In the genomic region with DNA sequence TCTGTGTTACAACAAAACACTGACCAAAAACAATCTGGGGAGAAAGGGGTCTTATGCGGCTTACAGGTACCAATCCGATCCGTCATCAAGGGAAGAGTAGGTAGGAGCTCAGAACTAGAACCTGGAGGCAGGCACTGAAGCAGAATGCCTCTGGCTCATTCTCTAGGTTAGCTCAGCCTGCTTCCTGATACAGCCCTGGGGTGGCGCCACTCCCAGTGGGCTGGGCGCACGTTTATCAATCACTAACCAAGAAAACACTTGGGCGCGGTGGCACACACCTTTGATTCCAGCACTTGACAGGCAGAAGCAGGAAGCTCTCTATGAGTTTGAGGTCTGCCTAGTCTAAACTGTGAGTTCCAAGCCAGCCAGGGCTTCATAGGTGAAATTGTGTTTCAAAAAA, we compare ENCODE assay signal across 10 mouse cellular contexts. TPM values are rescaled to one million over a fixed set of nuclear protein-coding genes. Genes with fewer than 3 reads are reported as not detected.
DNase-seq lines count a peak whose midpoint lies in the region; ATAC-seq and TF ChIP-seq lines count a peak whose summit lies in the region.
"Had no signal": no experiment of that assay in that cellular context is flagged by ENCODE, and none has a peak within 500 bp of the region (broad histone marks: within the 10 kb centered on the region; RNA-seq: fewer than 3 reads in every experiment).

No protein-coding gene starts in this region.

- intact Hi-C loops in heart, postnatal 10 days (cut with DNase I): no loop called here

- no peak for TF ChIP-seq EP300 in heart, postnatal 0 days (IDR thresholded peaks at IDR 0.05; ENCODE audit: low read depth)

- no peak overlapping the region for H3K9ac ChIP-seq in heart, postnatal 0 days (replicated peaks; ENCODE audit: low read depth, low read length)

- WGBS in heart, postnatal 0 days: 87% methylated on average over 8 of the region's 8 CpGs

- no peaks in the 10 kb centered on the region for H3K27me3 ChIP-seq in heart, postnatal 0 days (ENCODE audit: control insufficient read depth, insufficient read depth, low read length)

- no peak for DNase-seq in heart, postnatal 0 days (ENCODE audit: low spot score)
- no peak for DNase-seq in heart, postnatal 10 days
- DNase-seq in R1 (ENCODE audit: low read depth, low spot score) (peak; percentile 73), liver (peak; percentile 90)
- peak; percentile 14 to 21 for DNase-seq in spleen, postnatal 14 days (ENCODE audit: low spot score in 2 of 2)
- DNase-seq in cerebellum, adult 11-12 months: no peak
- DNase-seq in adrenal gland, postnatal 14 days: no peak
- no peak for DNase-seq in ovary, adult 18-20 months (ENCODE audit: low spot score)
- DNase-seq: kidney, adult 8-10 months; thymus, adult 18-20 months had no signal

- ATAC-seq in heart, postnatal 0 days (ENCODE audit: insufficient read depth, low read depth): no peak

- H3K4me1 ChIP-seq in heart, postnatal 0 days (ENCODE audit: control insufficient read depth, insufficient read depth): peaks cover 20% of the 10 kb centered on the region

- 0 out of 2 replicates have a peak, but pooled peaks cover 3% of the 10 kb centered on the region for H3K9me3 ChIP-seq in heart, postnatal 0 days (replicated peaks; ENCODE audit: control insufficient read depth, low read length)

- TF ChIP-seq CTCF in heart, postnatal 0 days (IDR thresholded peaks at IDR 0.05; ENCODE audit: low read depth): no peak

- no peak overlapping the region for H3K4me3 ChIP-seq in heart, postnatal 0 days (ENCODE audit: low read depth, low read length)

- H3K36me3 ChIP-seq in heart, postnatal 0 days (replicated peaks; ENCODE audit: control insufficient read depth, insufficient read depth, low read length): no peaks in the 10 kb centered on the region

- H3K27ac ChIP-seq in heart, postnatal 0 days (ENCODE audit: low read depth): peak overlapping the region; percentile 32; the same call in 1 of the 2 replicates

- H3K4me2 ChIP-seq in heart, postnatal 0 days (ENCODE audit: low read depth, low read length): no peak overlapping the region

RNA-seq across cellular contexts. Expression of a gene that starts 7.3 kb away (rescaled TPM):
- total RNA-seq in heart, postnatal 0 days (2014; rRNA removed; ENCODE audit: low replicate concordance): 20.2 and 24.3 TPM in 2 replicates
- polyA plus RNA-seq in heart, postnatal 0 days (2015; fragmentation: Nextera tagmentation; extraction: Ambion mirVana): 11.2 and 11.6 TPM in 2 replicates
- 10 to 100 TPM; 36.1 to 36.5 TPM for total RNA-seq in heart, postnatal 10 days (2021)
- total RNA-seq in adrenal gland, postnatal 14 days (2021): 62.9 and 71.5 TPM in 2 replicates

Comparison
In these comparisons a context has a peak if more than half of its experiments do, and no peak if none do; other contexts are left out.
1. DNase-seq: peak in R1 (single experiment), liver (single experiment) and spleen, postnatal 14 days (2 of 2); none in heart, postnatal 0 days (single experiment), heart, postnatal 10 days (0 of 2), cerebellum, adult 11-12 months (single experiment), adrenal gland, postnatal 14 days (single experiment) and ovary, adult 18-20 months (single experiment).